Mouse (Mus musculus) bone marrow macrophage, adult 2 months (primary cell): ENCODE data around the gene Slc16a1. TPM values are rescaled to one million over a fixed set of nuclear protein-coding genes. Genes with fewer than 3 reads are reported as not detected.

ENCODE experiments used
- H3K27ac ChIP-seq: 2 replicates; pipeline ENCODE4 v1.5.1; 2012; ENCODE audit warnings: low read depth, low read length; ENCODE audit not compliant: insufficient read depth
- H3K4me1 ChIP-seq: 2 replicates; pipeline ENCODE4 v1.6.1; 2012; ENCODE audit warnings: low read length; ENCODE audit not compliant: control insufficient read depth, insufficient read depth
- H3K4me3 ChIP-seq: 2 replicates; pipeline ENCODE4 v1.5.1; 2012; ENCODE audit warnings: mild to moderate bottlenecking, low read length, moderate library complexity; ENCODE audit not compliant: insufficient read depth
- CTCF ChIP-seq: IDR thresholded peaks from 2 replicates; pipeline ENCODE4 v1.5.1; 2012; ENCODE audit warnings: low read depth, mild to moderate bottlenecking, low read length, moderate library complexity
- POLR2A ChIP-seq: IDR thresholded peaks from 2 replicates; pipeline ENCODE4 v1.6.1; 2012; ENCODE audit warnings: mild to moderate bottlenecking, low read depth, low read length, borderline replicate concordance
- polyA plus RNA-seq: library from polyadenylated mRNA; stranded (reverse); fragments of >200 nt; gene quantifications from 2 replicates; pipeline ENCODE4 v1.2.4, GENCODE M21; 2012; ENCODE audit not compliant: missing spikeins, insufficient read depth, insufficient read length

Gene Slc16a1
- polyA plus RNA-seq, 1 experiment: 2.9 TPM

- TF ChIP-seq POLR2A: no peak
- TF ChIP-seq CTCF: no peak
- Histone ChIP-seq H3K27ac (no peak overlapping the region), H3K4me3 (no peak overlapping the region), H3K4me1 (no peaks in the 10 kb centered on the region)
Measured at GRCm38 (mm10) chr3:104613102-104613501, 25.4 kb upstream of the Slc16a1 start.

GRCm38 (mm10) chr3:104614081-104614480 is 24.4 kb upstream of the Slc16a1 start:
- no peaks in the 10 kb centered on the region for H3K4me1 ChIP-seq
- no peak overlapping the region for H3K4me3 ChIP-seq
- no peak overlapping the region for H3K27ac ChIP-seq
- TF ChIP-seq POLR2A (no peak), CTCF (no peak)

- H3K27ac ChIP-seq: no peak overlapping the region
Measured at GRCm38 (mm10) chr3:104615216-104615615, 23.3 kb upstream of the Slc16a1 start.

GRCm38 (mm10) chr3:104616155-104616554 is 22.3 kb upstream of the Slc16a1 start:
- Histone ChIP-seq H3K4me3 (no peak overlapping the region), H3K4me1 (no peaks in the 10 kb centered on the region; the same call in 1 of the 2 replicates), H3K27ac (no peak overlapping the region)
- no peak for TF ChIP-seq CTCF
- TF ChIP-seq POLR2A: no peak

More at GRCm38 (mm10) chr3:104615216-104615615, 23.3 kb upstream of the Slc16a1 start:
- H3K4me1 ChIP-seq: no peaks in the 10 kb centered on the region
- TF ChIP-seq CTCF (no peak), POLR2A (no peak)
- no peak overlapping the region for H3K4me3 ChIP-seq

- no peak overlapping the region for H3K4me3 ChIP-seq
- H3K4me1 ChIP-seq: no peaks in the 10 kb centered on the region; the same call in 1 of the 2 replicates
- H3K27ac ChIP-seq: no peak overlapping the region
- no peak for TF ChIP-seq POLR2A
- no peak for TF ChIP-seq CTCF
Measured at GRCm38 (mm10) chr3:104621841-104622240, 16.6 kb upstream of the Slc16a1 start.

GRCm38 (mm10) chr3:104629810-104630209 is 8.7 kb upstream of the Slc16a1 start:
- no peak for TF ChIP-seq CTCF
- no peak for TF ChIP-seq POLR2A

DNA sequence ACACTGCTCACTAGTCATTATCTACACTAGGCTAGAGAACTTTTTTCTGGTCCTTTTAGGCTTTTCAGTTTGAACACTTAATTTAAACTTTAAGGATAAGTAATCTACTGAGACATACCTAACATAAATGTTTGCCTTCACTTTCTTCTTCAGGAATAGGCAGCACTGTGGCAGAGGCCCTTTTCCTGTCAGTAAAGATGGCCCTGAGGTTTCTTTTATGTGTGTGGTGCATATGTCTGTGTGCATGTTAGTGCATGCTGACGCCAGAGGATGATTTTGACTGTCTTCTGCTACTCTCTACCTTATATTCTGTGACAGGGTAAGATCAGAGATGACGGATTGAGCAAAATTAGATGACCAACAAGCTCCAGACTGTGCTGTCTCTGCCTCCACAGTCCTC is 7.5 kb upstream of the Slc16a1 start:
- no peak overlapping the region for H3K27ac ChIP-seq

More at GRCm38 (mm10) chr3:104629810-104630209, 8.7 kb upstream of the Slc16a1 start:
- H3K4me1 ChIP-seq: peaks cover 8% of the 10 kb centered on the region
- no peak overlapping the region for H3K27ac ChIP-seq
- no peak overlapping the region for H3K4me3 ChIP-seq

DNA sequence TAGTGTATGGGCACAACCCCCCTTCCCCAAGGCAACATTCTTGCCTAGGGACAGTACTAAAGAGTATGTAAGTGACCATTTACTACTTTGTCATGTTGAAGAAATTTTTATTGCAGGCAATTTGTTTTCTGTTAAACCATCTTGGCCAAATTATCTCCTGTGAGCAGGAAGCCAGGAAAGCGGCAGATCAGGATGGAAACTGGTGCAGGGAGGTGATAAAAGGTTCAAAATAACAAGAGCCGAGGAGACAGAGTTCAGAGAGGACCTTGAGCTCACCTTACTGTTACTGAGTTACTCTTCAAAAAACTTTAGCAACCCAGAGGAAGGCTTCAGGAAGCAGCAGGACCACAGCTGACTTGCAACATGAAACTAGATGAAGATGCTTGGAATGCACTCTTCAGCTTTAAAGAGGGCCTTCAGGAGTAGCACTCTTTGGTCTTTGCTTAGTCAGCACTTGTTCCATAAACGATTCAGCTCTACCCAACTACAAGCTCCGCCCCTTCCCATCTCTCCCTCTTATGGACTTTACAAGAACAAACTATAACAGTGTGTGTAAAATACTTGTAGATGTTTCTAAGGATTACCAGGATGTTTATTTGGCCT is 5.8 kb upstream of the Slc16a1 start:
- TF ChIP-seq POLR2A: no peak
- no peak for TF ChIP-seq CTCF
- Histone ChIP-seq H3K27ac (no peak overlapping the region), H3K4me1 (peaks cover 16% of the 10 kb centered on the region), H3K4me3 (no peak overlapping the region)

More for the DNA sequence above, 7.5 kb upstream of the Slc16a1 start:
- H3K4me1 ChIP-seq: peaks cover 8% of the 10 kb centered on the region
- H3K4me3 ChIP-seq: no peak overlapping the region
- TF ChIP-seq CTCF (no peak), POLR2A (no peak)

DNA sequence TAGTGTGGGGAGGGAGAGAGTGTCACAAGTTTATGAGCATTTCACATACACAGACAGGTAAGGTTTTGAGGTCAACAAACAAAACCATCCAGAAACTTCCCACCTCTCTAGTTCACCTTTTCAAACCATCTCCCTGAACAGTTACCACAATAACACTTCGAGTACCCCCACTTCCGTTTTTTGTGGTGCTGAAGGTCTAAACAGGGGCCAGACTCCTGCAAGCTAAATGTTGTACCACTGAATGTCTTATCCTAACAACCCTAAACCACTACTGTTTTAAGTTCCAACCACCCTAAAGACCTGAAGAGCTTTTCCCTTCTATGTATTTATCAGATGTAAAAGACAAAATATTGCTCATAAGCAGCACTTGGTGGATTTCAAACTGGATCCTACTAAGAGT is 2.0 kb upstream of the Slc16a1 start:
- Histone ChIP-seq H3K4me1 (peaks cover 16% of the 10 kb centered on the region), H3K27ac (no peak overlapping the region), H3K4me3 (no peak overlapping the region)
- TF ChIP-seq POLR2A (no peak), CTCF (no peak)

DNA sequence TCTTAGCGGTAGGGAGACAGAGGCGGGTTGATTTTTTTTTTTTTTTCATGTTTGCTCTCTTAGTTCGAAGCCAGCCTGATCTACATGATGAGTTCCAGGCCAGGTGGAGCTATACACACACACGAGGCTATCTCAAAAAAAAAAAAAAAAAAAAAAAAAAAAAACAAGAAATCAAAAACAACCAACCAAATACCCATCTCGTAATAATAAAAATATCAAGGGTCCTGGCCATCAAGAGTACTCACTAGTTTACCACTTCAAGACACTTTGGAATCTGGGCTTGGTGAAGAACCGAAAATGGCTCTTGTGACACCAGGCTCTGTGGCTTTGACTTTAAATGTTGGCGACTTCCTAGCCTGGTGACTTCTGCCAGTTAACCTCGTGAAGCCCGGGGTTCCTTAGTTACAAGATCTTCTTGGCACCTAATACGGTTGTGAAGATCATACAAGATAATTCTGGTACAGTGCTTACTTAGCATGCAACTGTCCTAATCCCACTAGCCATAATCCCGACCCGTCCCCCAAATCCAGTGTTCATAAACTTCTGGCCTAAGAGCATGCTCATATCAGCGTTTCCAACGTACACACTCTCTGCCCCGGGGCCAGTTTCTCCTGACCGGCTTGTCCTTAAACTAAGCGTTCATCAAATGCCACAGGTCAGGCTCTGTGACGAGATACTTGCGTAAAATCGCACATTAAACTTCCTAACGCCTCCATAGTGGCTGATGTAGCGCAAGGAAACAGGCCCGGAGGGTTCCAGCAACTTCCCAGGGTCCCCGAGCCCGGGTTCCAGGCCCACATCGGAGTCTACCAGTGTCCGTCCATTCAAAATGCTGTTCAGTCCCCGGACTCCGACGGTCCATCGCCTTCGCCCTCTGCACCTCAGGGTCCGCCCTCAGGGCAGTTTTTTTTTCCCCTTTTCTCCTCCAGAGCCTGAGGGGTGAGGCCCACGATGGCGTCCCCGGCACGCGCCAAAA is 753 bp upstream of the Slc16a1 start:
- no peak for TF ChIP-seq POLR2A
- no peak for TF ChIP-seq CTCF
- Histone ChIP-seq H3K4me1 (peaks cover 18% of the 10 kb centered on the region), H3K4me3 (peak overlapping the region; percentile 90), H3K27ac (peak overlapping the region; percentile 83)
